Mouse (Mus musculus): ENCODE results near the gene Npff.

DNA sequence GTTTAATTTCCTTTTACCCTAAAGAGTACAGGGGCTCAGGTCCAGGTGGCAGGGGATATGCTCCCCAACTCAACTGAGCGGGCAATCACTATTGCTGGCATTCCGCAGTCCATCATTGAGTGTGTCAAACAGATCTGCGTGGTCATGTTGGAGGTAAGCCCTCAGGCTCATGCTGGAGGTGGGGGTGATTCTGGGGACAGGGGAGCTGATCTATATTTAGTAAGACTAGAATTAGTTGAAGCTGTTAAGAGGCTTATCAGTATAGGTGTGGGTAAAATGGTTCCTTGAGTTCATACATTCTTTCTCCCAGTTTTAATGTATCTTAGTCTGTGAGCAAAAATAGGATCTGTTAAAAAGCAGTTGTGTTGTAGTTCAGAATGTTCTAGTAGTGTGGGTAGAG lies 41.6 kb downstream of the Npff start:
- TF ChIP-seq CTCF (conservative IDR thresholded peaks at IDR 0.05; ENCODE audit: insufficient read depth, insufficient read length, low read depth, low read length) = no peak
- no peak for TF ChIP-seq POLR2A (IDR thresholded peaks at IDR 0.05; ENCODE audit: low read depth, low read length)

All from kidney, adult 2 months (tissue).